Comparison of ENCODE assay signal across 11 mouse cellular contexts in the genomic region with DNA sequence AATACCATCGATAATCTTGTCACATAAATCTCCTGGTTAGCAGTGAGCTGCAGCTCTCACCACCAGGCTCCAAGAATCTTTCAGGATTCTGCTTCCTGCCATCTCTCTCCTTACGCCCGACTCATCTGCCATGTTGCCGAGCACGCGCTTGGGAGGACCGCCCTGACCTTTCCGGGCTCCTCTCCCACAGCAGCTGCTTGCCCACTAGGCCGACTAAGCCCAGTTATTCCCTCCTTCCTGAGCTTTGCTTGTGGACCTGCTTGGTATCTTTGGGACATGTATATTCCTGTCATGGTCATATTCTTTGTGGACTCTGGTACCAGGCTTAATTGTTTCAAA.
DNase-seq lines count a peak whose midpoint lies in the region; ATAC-seq and TF ChIP-seq lines count a peak whose summit lies in the region.
"Had no signal": no experiment of that assay in that cellular context is flagged by ENCODE, and none has a peak within 500 bp of the region (broad histone marks: within the 10 kb centered on the region; RNA-seq: fewer than 3 reads in every experiment).

No protein-coding gene starts in this region.

- intact Hi-C loops in gastrocnemius, postnatal 36 days (cut with DNase I) = no loop called here

- no peak overlapping the region for H3K9ac ChIP-seq in embryonic facial prominence, embryonic 12.5 days
- peak overlapping the region; percentile 25; the same call in 1 of the 2 replicates for H3K9ac ChIP-seq in limb, embryonic 14.5 days (ENCODE audit: low read depth, low read length, severe bottlenecking)
- H3K9ac ChIP-seq: forebrain, postnatal 0 days; liver, embryonic 14.5 days had no signal

- ATAC-seq in embryonic facial prominence, embryonic 12.5 days (ENCODE audit: insufficient number of reproducible peaks, insufficient read depth, low FRiP score, low TSS enrichment) = no peak; the same call in 1 of the 2 replicates
- no peak for ATAC-seq in limb, embryonic 14.5 days (ENCODE audit: low FRiP score, low read depth)

- H3K4me1 ChIP-seq in embryonic facial prominence, embryonic 12.5 days = peaks cover 54% of the 10 kb centered on the region
- H3K4me1 ChIP-seq in limb, embryonic 14.5 days (ENCODE audit: control insufficient read depth, insufficient read depth, low read length) = peaks cover 62% of the 10 kb centered on the region

- TF ChIP-seq POLR2A in limb, embryonic 14.5 days (IDR thresholded peaks at IDR 0.05; ENCODE audit: borderline replicate concordance, extremely low read depth, insufficient read depth, insufficient read length) = no peak

- no peaks in the 10 kb centered on the region for H3K27me3 ChIP-seq in embryonic facial prominence, embryonic 12.5 days
- no peaks in the 10 kb centered on the region for H3K27me3 ChIP-seq in limb, embryonic 14.5 days (ENCODE audit: control insufficient read depth, insufficient read depth, low read length)

- H3K27ac ChIP-seq in layer of hippocampus, adult 2 months = peak overlapping the region; percentile 75
- H3K27ac ChIP-seq in embryonic facial prominence, embryonic 12.5 days = peak overlapping the region; percentile 76
- 0 out of 2 replicates have a peak overlapping the region, but pooled peaks have one; percentile 50 for H3K27ac ChIP-seq in limb, embryonic 14.5 days (replicated peaks; ENCODE audit: low read depth, low read length)
- H3K27ac ChIP-seq: liver, embryonic 14.5 days had no signal

- no peaks in the 10 kb centered on the region for H3K9me3 ChIP-seq in embryonic facial prominence, embryonic 12.5 days
- no peaks in the 10 kb centered on the region for H3K9me3 ChIP-seq in limb, embryonic 14.5 days (ENCODE audit: control insufficient read depth, low read length)

- no peak overlapping the region for H3K4me3 ChIP-seq in layer of hippocampus, adult 2 months
- no peak overlapping the region for H3K4me3 ChIP-seq in embryonic facial prominence, embryonic 12.5 days
- H3K4me3 ChIP-seq in limb, embryonic 14.5 days (replicated peaks; ENCODE audit: low read length) = no peak overlapping the region

- DNase-seq in gastrocnemius, adult 18-20 months (ENCODE audit: low spot score) = peak; percentile 56
- no peak for DNase-seq in gastrocnemius, postnatal 36 days
- no peak for DNase-seq in layer of hippocampus, adult 2 months (ENCODE audit: low spot score in 2 of 2)
- no peak for DNase-seq in layer of hippocampus, postnatal 25 days (ENCODE audit: extremely low spot score in 1 of 2, low spot score in 1 of 2)
- DNase-seq in limb, embryonic 14.5 days (ENCODE audit: low spot score) = no peak
- DNase-seq in right cerebral cortex, adult 2 months (ENCODE audit: low spot score in 2 of 2) = no peak
- no peak for DNase-seq in layer of hippocampus, adult 8-10 months (ENCODE audit: low spot score in 2 of 2)
- DNase-seq: forebrain, postnatal 0 days; right cerebral cortex, postnatal 25 days had no signal

- H3K36me3 ChIP-seq in embryonic facial prominence, embryonic 12.5 days = no peaks in the 10 kb centered on the region
- H3K36me3 ChIP-seq in limb, embryonic 14.5 days (ENCODE audit: control insufficient read depth, insufficient read depth, low read length) = no peaks in the 10 kb centered on the region

- 60% methylated on average over 9 of the region's 9 CpGs for WGBS in embryonic facial prominence, embryonic 12.5 days
- WGBS in limb, embryonic 14.5 days = 55% methylated on average over 9 of the region's 9 CpGs

- TF ChIP-seq CTCF in layer of hippocampus, adult 2 months (conservative IDR thresholded peaks at IDR 0.05) = no peak

- H3K4me2 ChIP-seq in embryonic facial prominence, embryonic 12.5 days (replicated peaks) = peak overlapping the region; percentile 5; the same call in 1 of the 2 replicates
- H3K4me2 ChIP-seq in limb, embryonic 14.5 days (replicated peaks; ENCODE audit: low read depth, low read length, severe bottlenecking) = peak overlapping the region; percentile 33; the same call in 1 of the 2 replicates
